Mouse (Mus musculus) CD4-positive, CD25-positive, alpha-beta regulatory T cell, adult 4 months (primary cell): ENCODE results near the gene Tnfsf12. TPM values are rescaled to one million over a fixed set of nuclear protein-coding genes. Genes with fewer than 3 reads are reported as not detected.
"Not testable (repeated sequence)": the region's sequence is repeated elsewhere in the genome, so short reads cannot be mapped to it uniquely, and the experiment has no call there.

Source experiments
- ATAC-seq: one replicate; pipeline ENCODE4 v1.8.0; 2017
- polyA plus RNA-seq, 2 experiments: library from polyadenylated mRNA; unstranded; fragments of 100-300 nt; shearing (Covaris generic); gene quantifications; one replicate each; pipeline ENCODE4 v1.2.1; 2017

Gene Tnfsf12
- polyA plus RNA-seq, 2 experiments from 2014 or later: 0.23 TPM; not detected in 1

DNA sequence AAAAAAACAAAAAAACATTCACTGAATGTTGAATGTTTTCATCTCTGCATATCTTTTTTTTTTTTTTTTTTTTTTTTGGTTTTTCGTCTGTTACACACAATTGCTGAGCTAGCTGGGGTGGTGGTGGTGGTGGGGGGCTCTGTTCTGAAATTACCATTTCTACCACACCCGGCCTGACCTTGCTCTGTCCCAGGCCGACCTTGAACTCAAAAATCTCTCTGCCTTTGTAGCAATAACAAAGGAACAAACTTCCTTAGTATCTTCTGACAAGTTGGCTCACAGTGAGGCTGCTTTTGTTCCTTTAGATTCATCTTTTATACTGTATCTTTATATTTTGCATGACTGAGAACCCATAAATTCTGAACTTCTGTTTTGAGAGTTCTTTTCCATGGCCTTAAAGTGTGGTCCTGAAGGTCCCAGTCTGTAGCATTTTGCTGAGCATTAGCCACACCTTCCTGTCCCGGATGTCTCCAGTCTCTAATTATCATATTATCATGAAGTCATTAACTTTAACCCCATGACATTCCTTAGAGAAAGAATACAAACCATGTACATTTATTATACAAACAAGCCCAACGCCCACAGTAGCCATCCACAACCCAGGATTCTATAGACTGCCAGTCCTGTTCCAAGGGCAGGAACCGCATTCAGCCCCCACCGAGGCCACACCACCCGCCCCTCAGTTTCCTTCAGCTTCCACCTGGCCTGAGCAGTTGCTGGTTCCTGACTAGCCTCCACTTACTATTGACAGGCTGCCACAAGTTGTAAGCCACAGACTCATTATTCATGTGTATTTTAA is 8.4 kb upstream of the Tnfsf12 start:
- ATAC-seq: no peak

DNA sequence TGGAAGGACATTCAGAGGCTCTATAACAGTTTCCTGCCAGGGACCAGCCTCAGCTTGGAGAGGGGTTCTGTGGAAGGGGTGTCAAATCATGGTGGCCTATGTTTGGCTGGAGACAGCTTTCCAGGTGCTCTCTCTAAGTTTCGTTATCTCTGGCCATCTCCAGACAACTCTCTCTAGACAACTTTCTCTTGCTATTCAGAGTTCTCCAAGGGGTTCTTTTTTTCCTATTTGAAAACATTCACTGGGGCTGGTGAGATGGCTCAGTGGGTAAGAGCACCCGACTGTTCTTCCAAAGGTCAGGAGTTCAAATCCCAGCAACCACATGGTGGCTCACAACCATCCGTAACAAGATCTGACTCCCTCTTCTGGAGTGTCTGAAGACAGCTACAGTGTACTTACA is 7.7 kb upstream of the Tnfsf12 start:
- ATAC-seq: not testable (repeated sequence)

DNA sequence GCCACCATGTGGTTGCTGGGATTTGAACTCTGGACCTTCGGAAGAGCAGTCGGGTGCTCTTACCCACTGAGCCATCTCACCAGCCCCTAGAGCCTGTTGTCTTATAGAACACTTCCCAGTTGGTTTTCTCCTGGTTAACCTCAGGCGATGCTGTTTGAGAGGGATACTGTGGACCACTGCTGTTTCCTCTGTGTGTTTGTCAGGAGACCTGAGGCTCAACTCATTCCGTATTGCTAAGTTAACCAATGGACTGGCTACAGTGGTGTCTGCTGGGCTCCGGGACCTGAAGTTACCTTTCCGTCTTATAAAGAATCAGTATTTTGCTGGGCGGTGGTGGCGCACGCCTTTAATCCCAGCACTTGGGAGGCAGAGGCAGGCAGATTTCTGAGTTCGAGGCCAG is 7.2 kb upstream of the Tnfsf12 start:
- ATAC-seq: not testable (repeated sequence)

DNA sequence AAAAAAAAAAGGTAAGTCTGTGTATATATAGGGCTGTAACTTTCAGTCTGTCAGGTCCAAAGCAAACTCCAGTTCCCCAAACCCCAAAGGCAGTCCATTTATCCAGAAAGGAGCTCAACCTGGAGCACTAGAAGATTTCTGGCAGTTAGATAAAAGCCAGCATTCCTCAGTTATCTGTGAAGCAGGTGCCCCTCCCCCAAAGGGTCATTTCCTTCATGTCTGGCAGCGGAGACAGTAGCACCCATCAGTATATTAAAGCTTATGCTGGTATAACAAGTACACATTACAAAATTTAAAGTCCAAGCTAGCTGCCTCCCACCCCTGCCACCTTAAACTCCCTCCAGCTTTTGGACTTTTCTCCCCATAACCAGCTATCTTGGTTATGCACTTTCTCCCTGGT is 3.9 kb upstream of the Tnfsf12 start:
- no peak for ATAC-seq

DNA sequence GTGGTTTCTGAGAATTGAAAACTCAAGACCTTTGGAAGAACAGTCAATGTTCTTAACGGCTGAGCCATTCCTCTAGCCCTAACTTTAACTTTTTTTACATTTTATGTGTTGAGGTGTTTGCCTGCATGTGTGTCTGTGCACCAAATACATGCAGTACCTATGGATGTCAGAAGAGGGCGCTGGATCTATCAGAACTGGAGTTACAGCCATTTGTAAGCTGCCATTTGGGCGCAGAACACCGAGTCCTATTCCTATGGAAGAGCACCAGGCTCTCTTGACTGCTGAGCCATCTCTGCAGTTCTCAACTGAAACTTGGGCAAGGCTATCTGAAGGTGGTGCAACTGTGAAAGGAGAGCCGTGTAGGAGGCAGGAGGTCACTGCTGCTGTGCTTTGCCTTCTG is 2.9 kb upstream of the Tnfsf12 start:
- ATAC-seq: no peak

DNA sequence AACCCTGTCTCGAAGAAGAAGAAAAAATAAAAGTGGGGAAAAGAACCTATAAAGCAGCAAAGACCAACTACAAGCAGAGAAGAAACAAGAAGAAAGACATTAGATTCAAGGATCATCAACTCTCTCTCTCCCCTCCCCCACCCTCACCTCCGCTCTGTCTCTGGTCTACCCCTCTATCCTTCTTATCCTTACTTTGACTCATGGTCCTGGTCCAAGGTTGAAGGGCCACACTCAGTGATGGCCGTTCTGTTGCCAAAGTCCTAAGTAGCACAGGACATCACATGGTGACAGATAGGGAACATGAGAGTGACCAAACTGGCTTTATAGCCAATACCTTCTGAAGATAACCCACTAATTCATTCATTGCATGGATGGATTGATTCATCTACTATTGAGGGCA is 1.7 kb upstream of the Tnfsf12 start:
- ATAC-seq: no peak

DNA sequence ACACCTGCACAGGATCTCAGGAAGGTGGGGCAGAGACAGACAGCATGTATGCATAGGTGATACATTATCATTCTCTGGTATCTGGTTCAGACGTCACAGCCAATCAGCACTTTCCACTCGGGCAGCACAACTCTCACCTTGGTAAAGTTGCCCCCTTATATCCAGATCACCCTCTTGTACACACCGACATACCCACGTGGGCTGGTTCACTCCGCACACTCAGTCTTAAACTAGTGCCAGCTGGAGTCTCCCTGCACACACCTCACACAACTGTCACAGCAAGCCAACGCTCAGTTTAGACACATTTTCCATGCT is 646 bp downstream of the Tnfsf12 start:
- ATAC-seq: no peak

DNA sequence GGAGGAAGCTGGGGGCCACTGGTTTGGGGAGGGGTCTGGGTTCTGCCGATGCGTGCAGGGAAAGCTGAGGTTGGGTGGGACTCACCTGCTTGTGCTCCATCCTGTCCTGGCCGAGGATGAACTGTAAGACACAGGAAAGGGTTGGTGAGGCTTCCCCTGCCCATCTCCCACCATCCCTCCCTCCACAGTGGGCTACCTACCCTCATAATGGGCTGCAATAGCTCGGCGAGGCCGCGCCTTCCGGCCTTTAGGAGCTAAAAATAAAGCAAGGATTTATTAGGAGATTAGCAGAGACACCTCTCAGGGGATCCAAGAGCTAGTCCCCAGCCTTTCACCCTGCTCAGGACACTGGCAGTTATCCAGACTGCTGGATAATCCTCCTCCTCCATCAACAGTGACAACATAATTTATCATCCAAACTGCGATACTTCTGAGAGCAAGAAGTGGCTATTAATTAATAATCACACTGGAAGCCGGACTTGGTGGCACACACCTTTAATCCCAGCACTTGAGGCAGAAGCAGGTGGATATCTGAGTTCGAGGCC is 2.2 kb downstream of the Tnfsf12 start:
- no peak for ATAC-seq

DNA sequence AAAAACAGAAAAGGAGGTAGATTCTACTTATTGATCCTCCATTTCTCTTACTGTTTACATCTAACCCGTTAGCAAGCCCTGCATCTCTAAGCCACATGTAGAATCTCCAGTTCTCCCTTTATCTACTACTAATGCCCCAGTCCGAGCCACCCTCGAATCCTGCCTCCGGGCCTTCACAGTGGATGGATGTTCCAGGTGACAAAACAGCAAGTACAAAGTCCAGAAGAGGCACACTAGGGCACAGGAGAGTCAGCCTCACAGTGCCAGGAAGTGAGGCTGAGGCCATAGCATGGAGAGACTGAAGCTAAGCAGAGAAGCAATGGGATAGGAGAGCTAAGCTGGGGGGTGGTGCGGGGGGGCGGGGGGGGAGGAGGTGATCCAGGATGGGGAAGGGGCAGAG is 2.8 kb downstream of the Tnfsf12 start:
- ATAC-seq: no peak

DNA sequence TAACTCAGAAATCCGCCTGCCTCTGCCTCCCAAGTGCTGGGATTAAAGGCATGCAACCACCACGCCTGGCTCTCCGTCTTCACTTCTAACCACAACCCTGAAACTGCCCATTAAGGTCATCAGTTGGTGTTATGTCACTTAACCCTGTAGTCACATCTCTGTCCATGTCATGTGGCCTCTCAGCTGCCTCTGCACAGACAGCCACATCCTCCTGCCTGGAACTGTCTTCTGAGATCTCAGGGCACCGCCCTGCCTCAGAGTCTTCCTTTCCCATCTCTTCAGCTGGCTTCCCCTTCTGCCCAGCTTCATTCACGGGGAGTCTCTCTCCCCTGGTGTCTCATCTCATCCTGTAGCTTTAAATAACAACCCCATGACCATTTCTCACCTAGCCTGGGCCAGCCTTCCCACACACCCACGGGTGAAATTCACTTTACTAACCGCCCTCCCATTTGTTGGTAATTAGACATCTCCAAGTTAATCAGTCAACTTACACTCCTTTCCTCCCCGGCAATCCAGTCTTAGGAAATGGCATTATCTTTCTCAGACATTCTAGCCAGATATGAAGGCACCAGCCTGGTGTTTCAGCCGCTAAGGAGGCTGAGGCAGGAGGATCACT is 3.3 kb downstream of the Tnfsf12 start:
- no peak for ATAC-seq

DNA sequence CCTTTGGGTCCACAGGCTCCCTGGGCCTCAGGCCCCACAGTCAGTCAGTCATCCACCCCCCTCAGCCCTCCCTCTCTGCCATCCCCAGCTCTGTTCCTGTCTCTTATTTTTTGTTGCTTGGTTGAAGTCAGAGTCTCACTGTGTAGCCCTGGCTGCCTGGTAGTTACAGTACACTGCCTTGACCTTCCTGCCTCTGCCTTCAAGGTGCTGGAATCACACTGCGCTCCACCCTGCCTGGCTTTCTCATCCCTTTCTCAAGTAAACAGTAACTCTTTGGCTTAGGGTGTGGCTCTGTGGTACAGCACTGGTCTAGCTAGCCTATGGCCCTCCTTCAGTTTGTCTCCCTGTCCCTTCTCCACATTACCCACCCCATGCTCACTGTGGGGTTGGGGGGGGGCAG is 5.8 kb downstream of the Tnfsf12 start:
- no peak for ATAC-seq

DNA sequence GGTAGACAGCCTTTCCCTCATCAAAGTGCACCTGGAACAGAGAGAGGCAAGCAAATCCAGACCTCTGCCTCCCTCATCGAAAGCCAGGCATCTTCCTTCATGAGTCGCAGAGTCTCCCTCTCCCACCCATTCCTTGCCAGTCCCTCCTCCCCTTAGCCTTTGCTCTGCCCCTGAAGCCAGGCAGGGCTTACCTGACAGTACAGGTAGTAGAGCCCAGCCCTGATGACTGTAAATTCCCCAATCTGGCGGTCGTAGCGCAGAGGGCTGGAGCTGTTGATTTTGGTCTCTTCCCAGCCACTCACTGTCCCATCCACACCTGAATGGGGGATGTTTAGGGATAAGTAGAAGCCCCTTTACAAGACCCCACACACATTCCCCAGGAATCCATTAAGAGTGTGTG is 8.6 kb downstream of the Tnfsf12 start:
- ATAC-seq: no peak

DNA sequence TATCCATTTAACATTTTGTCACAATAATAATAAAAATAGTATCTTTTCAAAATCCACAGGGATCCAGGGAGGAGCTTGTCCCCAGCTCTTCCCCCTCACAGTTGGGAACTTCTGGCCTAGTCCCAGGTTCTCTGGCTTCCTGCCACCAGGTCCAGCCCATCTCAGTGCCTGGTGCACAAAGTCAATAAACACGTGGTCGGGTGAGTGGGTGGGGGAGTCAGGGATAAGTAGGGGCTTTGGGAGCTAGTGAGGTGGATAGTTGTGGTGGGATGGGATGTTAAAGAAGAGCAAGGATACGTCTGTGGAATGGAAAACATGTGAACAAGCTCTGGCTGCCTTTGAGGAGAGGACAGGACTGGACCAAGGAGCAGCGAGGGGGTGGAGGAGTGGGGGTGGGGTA is 9.3 kb downstream of the Tnfsf12 start:
- no peak for ATAC-seq

DNA sequence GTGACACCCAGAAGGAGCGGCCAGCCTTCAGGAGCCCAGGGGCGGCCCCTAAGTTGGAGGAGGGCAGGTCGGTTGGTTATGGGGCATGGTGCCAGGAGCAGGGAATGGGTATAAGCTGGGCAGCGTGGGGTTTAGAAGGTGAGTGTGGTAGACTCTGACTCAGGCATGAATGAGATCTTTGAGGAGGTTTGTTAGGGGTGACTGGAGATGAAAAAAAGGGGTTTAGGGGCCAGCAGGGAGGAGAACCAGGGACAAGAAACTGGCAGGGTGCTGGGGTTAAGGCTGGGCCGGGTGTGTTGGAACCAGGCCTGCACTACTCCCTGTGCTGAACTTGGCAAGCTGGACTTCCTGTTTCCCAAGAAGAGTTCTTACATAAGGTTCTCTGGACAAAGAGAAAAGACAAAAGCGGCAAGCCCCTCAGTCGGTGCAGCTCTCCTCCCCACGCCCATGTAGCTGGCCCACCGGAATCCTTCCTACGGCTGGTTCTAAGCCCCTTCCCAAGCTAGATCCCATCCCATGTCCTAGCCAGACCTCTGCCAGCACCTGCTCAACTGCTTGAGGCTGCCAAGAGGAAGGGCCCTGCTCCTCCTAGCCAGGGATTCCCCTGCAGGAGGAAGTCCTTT is 10.0 kb downstream of the Tnfsf12 start, which contains the start of gene Tnfsf13:
Tnfsf13 (minus strand) TSS at position 259 of the 623 bp plus-strand sequence.
- ATAC-seq: no peak

DNA sequence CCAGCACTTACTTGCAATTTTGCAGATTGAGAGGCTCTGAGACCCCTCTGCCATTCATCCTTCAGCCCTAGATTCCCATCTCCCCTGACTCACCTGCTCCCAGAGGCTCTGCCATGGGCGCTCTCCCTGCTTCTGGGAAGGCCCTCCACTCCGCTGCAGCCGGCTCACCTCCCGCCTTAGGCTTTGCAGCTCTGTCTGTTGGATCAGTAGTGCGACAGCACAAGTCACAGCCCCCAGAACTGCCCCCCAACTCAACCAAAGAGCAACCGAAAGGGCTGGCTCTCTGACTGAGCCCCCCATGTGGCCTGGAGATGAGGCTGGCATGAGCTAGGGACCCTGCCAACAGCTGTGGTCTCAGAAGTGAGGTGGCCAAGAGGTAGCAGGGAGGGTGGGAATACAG is 10.7 kb downstream of the Tnfsf12 start:
- no peak for ATAC-seq

DNA sequence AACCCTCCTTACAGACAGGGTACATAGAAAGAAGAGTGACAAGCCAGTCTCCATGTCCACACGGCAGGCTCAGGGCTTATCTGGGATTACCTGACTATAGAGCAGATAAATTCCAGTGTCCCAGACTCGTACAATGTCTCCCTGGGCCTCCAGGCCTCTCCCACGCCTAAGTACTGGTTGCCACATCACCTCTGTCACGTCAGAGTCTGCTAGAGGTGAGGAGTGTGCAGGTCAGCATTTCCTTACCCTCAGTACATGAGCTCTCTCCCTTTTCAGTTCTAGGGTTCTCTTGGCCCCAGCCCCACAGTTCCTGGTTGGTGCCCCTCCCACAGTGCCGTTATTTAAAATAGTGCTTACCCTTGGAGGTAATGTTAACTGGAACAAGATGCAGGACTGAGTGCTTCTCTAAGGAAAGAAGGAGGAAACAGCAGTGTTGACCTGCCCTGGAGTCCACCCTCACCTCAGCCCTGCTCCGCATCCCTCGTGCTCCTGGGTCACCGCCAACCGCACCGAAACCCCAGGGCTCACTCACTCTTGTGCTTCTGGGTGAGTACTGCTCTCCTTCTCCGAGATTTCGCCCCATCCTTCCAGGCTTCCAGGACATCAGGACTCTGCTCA is 11.4 kb downstream of the Tnfsf12 start:
- no peak for ATAC-seq

DNA sequence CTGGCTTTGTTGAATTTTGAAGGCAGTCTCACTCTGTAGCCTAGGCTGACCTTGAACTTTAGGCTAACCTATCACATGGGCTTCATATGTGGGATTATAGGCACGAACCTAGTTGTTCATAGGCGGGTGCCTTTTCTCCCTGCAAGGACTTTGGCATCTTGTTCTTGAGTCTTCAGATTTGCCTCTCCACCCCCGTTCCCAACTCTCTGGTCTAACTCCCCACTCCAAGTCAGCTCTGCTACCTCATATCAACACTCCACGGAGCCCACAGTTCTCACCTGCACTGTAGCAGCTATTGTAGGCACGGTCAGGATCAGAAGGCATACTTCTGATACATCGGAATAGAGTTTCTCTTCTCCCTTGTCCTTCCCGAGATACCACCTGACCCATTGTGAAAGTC is 12.1 kb downstream of the Tnfsf12 start:
- ATAC-seq: no peak

DNA sequence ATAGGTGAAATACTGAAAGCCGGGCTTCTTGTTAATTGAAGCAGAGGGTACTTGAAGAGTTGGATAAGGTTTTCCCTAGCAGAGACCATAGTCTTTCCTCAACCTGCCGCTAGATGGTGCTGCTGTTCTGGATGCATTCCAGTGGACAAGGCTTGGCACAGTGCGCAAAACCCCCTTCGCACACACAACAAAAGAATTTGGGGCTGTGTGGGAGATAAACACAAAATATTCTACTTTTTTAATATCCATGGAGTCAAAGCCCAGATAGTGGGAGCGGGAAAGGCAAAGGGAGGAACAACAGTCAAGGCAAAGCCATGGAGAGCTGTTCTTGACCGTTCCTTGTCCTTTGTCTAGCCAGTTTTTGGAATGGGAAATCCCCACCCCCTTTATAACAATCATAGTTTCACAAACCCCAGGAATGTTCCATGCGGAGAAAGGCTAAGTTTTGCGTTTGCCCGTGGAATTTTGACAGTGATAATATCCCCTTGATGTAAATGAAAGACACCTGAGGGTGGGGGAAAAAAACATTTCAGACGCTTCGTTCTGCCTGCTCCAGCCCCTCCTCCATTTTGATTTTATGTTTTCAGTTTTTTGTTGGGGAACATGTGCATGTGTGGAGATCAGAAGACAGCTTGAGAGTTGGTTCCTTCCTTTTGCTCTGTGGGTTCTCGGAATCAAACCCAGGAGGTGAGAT is 12.7 kb downstream of the Tnfsf12 start:
- ATAC-seq: peak; percentile 45

DNA sequence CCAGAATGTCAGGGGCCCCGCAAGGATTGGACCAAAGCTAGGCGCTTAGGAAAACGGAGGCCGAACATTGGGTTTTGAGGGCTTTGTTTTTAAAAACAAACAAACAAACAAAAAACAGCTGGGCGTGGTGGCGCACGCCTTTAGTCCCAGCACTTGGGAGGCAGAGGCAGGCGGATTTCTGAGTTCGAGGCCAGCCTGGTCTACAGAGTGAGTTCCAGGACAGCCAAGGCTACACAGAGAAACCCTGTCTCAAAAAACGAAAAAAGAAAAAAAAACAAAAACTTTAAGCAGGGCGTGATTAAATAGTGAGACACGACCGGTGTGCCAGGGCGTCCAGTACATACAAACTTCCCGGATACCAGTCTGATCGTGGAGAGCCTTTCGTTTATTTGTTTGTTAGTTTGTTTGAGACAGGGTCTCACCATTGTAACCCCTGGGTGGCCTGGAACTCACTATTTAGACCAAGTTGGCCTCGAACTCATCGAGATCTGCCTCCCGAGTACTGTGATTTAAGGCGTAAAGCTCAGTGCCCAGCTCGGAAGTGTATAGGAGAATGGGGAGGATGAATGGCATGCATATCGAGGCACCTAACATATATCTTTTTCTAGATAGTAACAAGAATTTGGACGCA is 13.3 kb downstream of the Tnfsf12 start:
- ATAC-seq: peak; percentile 7

DNA sequence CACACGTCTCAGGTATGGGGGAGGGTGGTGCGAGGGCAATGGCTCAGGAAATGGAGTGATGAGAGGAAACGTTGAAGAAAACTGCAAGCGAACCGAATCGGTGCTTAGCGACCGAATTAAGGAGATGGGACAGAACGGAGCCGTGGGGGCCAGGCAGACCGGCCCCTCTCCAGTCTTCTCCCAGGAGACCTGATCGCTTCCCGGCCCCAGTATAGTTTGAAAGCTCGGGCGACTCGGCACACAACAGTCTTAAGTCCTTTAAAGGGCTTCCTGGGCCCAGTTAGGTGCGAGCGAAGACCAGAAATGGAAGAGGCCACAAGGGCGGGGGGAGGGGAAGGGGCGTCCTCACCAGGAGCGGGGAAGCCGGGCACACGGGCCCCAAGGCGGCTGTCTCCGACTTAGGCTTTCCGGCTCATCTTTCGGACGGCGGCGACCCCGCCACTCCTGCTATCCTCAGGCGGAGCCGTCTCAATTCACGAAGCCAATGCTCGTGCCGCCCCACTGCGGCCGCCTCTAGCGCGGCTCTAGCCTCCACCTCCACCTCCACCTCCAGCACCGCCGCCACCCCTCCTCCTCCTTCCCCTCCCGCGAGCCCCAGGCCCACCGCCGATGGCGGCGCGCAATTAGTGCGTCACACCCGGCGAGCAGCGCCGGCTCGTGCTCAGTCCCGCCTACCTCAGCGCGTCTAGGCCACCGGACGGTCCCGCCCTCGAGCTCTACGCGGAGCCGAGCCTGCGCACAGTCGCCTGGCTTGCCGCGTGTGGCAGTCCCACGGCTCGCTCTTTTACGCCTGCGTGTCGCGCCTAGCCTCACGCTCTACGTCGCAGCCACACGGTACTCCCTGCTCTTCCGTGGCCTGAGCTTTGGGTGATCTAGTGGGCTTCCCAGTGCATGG is 14.1 kb downstream of the Tnfsf12 start, which contains the start of gene Senp3:
Senp3 (minus strand) TSS at position 771 of the 895 bp plus-strand sequence.
- ATAC-seq: peak; percentile 96
